Mouse (Mus musculus) heart, embryonic 13.5 days (tissue): Measurements from ENCODE around the gene Elavl4. TPM values are rescaled to one million over a fixed set of nuclear protein-coding genes. Genes with fewer than 3 reads are reported as not detected.

Source experiments
- ATAC-seq: fragments of 200-750 bp; cut with Nextera tagmentation; 2 replicates; pipeline ENCODE4 v1.8.0; 2017; ENCODE audit warnings: moderate TSS enrichment; ENCODE audit not compliant: insufficient number of reproducible peaks, low FRiP score, low TSS enrichment; ENCODE audit errors: extremely low read depth
- H3K27ac ChIP-seq: fragments of 300-500 bp; sonication (generic); replicated peaks from 2 replicates; pipeline ENCODE4 v1.5.1; 2015; ENCODE audit warnings: moderate library complexity, mild to moderate bottlenecking, inconsistent platforms
- H3K27me3 ChIP-seq: fragments of 300-500 bp; sonication (generic); replicated peaks from 2 replicates; pipeline ENCODE4 v1.6.1; 2015; ENCODE audit warnings: mild to moderate bottlenecking, inconsistent platforms
- H3K36me3 ChIP-seq: fragments of 300-500 bp; sonication (generic); 2 replicates; pipeline ENCODE4 v1.6.1; 2015; ENCODE audit warnings: mild to moderate bottlenecking, inconsistent platforms
- H3K4me1 ChIP-seq: fragments of 300-500 bp; sonication (generic); 2 replicates; pipeline ENCODE4 v1.6.1; 2015; ENCODE audit warnings: inconsistent platforms
- H3K4me2 ChIP-seq: fragments of 300-500 bp; sonication (generic); 2 replicates; pipeline ENCODE4 v1.6.1; 2015; ENCODE audit warnings: inconsistent platforms, mild to moderate bottlenecking, moderate library complexity
- H3K4me3 ChIP-seq: fragments of 300-500 bp; sonication (generic); 2 replicates; pipeline ENCODE4 v1.5.1; 2015; ENCODE audit warnings: moderate library complexity, mild to moderate bottlenecking, inconsistent platforms
- H3K9ac ChIP-seq: fragments of 300-500 bp; sonication (generic); 2 replicates; pipeline ENCODE4 v1.6.1; 2015; ENCODE audit warnings: inconsistent platforms, mild to moderate bottlenecking, moderate library complexity
- H3K9me3 ChIP-seq: fragments of 300-500 bp; sonication (generic); 2 replicates; pipeline ENCODE4 v1.6.1; 2016; ENCODE audit warnings: inconsistent platforms
- WGBS: fragments of 180-500 bp; shearing (Covaris S2); methylation state at CpG from one replicate; pipeline ENCODE4 v1.1.7; 2015; ENCODE audit warnings: mixed read lengths; 5-methylcytosine and 5-hydroxymethylcytosine counted together
- polyA plus RNA-seq: library from polyadenylated mRNA; unstranded; fragments of >200 nt; fragmentation: Nextera tagmentation; extraction: Ambion mirVana; gene quantifications from 2 replicates; pipeline ENCODE4 v1.2.1, GENCODE M21; 2015

The Elavl4 gene
- polyA plus RNA-seq: 3.2 and 3.9 TPM in 2 replicates

DNA sequence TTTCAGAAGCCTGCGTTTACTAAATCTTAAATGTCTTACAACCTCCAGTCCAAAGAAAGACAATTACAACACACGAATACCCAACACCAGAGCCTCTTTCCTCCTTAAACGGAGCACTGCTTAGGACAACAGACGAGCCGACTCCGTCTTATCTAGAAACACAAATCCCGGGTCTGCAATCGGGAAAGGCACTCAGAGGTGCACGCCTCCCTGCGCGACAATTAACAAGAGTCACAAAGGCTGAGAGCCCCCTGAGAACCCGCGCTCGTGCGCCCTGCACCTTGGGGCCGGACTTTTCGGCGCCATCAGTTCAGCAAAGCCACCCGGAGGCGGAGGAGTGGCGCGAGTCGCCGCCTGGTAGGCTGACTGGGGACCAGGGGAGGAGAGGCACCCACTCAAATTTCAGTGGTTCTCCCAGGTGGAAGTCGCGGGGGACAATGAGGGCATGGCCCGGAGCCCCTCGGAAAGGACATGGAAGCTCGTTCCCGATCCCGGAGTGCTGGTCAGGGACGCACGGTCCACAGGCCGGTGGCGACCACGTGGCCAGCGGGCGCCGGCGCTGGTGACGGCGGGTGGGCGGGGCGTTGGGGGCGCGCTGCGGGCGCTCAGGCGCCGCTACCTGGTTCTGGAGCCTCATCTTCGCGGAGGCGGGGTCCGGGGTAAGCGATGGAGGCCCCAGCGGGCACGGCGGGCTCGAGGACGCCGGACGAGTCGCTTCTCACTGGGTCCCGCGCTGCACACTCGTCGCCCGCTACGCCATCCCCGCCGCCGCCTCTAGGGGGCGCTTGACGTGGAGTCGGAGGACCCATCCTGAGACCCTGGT is at the start of gene Elavl4:
Gene Elavl4, minus strand, starts transcription at position 732 of the 823 bp plus-strand sequence.
- ATAC-seq: peak; percentile 81; the same call in 1 of the 2 replicates

DNA sequence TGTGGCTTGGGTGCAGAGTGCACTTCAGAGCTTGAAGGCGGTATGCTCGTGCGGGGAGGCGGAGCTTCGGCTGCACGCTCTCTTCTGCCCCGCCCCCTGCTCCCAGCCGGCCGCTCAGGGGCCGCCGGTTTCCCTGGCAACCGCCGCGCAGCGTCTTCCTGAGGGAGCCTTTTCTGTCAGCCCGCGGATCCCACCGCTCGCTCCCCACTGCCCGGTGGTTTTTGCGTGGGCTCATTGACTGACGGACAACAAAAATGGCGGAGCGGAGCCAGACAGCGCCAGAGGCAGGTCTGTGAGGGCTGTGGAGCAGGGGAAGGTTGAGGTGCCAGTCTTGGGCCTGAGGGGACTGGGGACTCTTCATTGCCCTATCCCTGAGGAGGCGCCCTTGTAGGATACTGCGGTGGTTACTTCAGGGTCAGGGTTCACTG is 45.9 kb upstream of the Elavl4 start, which contains the start of gene Agbl4:
Gene Agbl4, plus strand, starts transcription at position 44 of the 428 bp plus-strand sequence.
- Histone ChIP-seq H3K9me3 (no peaks in the 10 kb centered on the region), H3K9ac (peak within 1 kb of the TSS; percentile 73), H3K4me2 (peak within 1 kb of the TSS; percentile 70), H3K27me3 (no peaks in the 10 kb centered on the region), H3K4me1 (0 out of 2 replicates have a peak, but pooled peaks cover 4% of the 10 kb centered on the region), H3K36me3 (no peaks in the 10 kb centered on the region), H3K4me3 (peak within 1 kb of the TSS; percentile 65), H3K27ac (no peak within 1 kb of the TSS)
- WGBS: under 1% methylated on average over 27 of the region's 27 CpGs
- ATAC-seq: peak; percentile 81

More for the DNA sequence above, at the start of gene Elavl4:
- H3K4me3 ChIP-seq: peak within 1 kb of the TSS; percentile 67
- H3K36me3 ChIP-seq: no peaks in the 10 kb centered on the region
- H3K27ac ChIP-seq: peak within 1 kb of the TSS; percentile 88
- H3K9ac ChIP-seq: peak within 1 kb of the TSS; percentile 85
- H3K27me3 ChIP-seq: no peaks in the 10 kb centered on the region
- peaks cover 5% of the 10 kb centered on the region for H3K4me1 ChIP-seq
- under 1% methylated on average over 75 of the region's 75 CpGs for WGBS
- H3K4me2 ChIP-seq: peak within 1 kb of the TSS; percentile 76
- H3K9me3 ChIP-seq: no peaks in the 10 kb centered on the region

DNA sequence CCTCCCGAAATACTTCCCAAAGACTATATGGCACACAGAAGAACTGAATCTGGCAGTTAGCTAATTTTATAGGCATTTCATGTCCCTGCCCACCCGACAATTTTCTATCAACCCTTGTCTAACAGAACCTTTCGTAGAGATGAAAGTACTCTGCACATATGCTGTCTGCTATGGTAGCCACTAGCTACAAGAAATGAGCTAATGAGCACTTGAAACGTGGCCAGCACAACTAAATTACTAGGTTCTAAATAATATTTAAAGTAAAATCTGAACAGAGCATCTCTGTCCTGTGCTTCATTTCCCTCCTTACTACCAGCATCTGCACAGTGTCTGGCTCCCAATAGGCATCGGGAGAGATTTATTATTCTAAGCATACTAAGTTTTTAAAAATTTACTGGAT is 44.5 kb upstream of the Elavl4 start:
- 74% methylated on average over 5 of the region's 5 CpGs for WGBS
- Histone ChIP-seq H3K4me3 (no peak overlapping the region), H3K4me1 (0 out of 2 replicates have a peak, but pooled peaks cover 4% of the 10 kb centered on the region), H3K36me3 (no peaks in the 10 kb centered on the region), H3K27me3 (no peaks in the 10 kb centered on the region), H3K27ac (no peak overlapping the region), H3K4me2 (no peak overlapping the region), H3K9me3 (no peaks in the 10 kb centered on the region), H3K9ac (no peak overlapping the region)
- ATAC-seq: no peak

DNA sequence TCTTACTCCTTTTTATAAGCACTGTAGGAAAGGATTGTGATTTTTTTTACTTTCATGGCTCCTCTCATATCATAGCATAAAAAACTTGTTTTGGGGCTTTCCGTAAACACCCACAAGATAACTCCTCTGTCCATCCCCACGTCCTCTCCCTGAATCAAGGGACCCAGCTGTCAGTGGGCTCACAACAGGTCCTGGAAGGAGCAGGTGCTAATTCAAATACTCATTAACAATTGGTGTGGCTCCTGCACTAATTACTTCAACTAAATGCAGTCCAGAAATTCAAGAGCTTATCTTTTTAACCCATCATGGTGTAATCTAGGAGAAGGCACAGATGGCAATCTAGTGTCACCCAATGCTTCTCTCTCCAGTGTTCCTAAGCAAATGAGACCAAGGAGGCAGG is 8.9 kb upstream of the Elavl4 start:
- no peak overlapping the region for H3K27ac ChIP-seq
- no peaks in the 10 kb centered on the region for H3K27me3 ChIP-seq
- ATAC-seq: no peak
- H3K4me3 ChIP-seq: no peak overlapping the region
- no peaks in the 10 kb centered on the region for H3K36me3 ChIP-seq
- H3K9me3 ChIP-seq: no peaks in the 10 kb centered on the region
- no peak overlapping the region for H3K4me2 ChIP-seq
- 69% methylated on average over 2 of the region's 2 CpGs for WGBS
- no peak overlapping the region for H3K9ac ChIP-seq
- no peaks in the 10 kb centered on the region for H3K4me1 ChIP-seq

DNA sequence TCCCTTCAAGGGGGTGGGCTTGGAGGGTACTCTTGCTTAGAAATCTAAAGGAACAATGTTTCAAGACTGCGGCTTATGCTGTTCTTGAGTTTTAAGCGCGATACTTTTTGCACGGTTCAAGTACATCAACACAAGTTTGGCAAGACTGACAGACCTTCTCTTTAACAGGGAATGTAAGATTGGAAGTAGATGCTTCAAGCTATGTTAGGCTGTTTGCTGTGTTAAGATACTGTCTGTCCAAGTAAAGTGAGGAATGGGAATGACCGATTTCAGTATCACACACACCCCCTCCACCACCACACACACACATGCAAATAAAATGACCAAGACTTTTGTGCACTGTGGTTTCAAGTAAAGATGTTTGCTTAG is 276 bp upstream of the Elavl4 start:
- 11% methylated on average over 5 of the region's 5 CpGs for WGBS
- Histone ChIP-seq H3K27me3 (no peaks in the 10 kb centered on the region), H3K4me3 (peak overlapping the region; percentile 67), H3K4me1 (peaks cover 5% of the 10 kb centered on the region), H3K36me3 (no peaks in the 10 kb centered on the region), H3K9me3 (no peaks in the 10 kb centered on the region), H3K27ac (peak overlapping the region; percentile 88), H3K9ac (peak overlapping the region; percentile 85), H3K4me2 (peak overlapping the region; percentile 76)
- ATAC-seq: no peak

DNA sequence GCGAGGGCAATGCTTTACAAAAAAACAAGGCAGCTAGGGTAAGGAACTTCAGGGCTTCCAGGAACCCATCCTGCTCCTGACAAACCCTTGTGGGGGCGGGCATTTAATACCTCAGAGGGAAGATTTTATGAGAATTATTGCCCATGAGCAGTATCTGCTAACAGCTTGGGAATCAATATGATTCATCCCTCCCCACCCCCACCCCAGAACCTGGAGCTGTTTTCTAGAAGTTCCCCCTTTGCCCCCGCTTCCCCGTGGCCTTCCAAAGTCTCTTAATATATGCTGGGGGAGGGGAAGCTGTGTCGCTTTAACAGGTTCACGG is 892 bp downstream of the Elavl4 start:
- H3K27ac ChIP-seq: peak overlapping the region; percentile 88
- H3K36me3 ChIP-seq: no peaks in the 10 kb centered on the region
- peaks cover 5% of the 10 kb centered on the region for H3K4me1 ChIP-seq
- H3K4me2 ChIP-seq: peak overlapping the region; percentile 76
- ATAC-seq: no peak
- 11% methylated on average over 6 of the region's 6 CpGs for WGBS
- H3K9ac ChIP-seq: peak overlapping the region; percentile 85
- peak overlapping the region; percentile 67 for H3K4me3 ChIP-seq
- H3K9me3 ChIP-seq: no peaks in the 10 kb centered on the region
- H3K27me3 ChIP-seq: no peaks in the 10 kb centered on the region

DNA sequence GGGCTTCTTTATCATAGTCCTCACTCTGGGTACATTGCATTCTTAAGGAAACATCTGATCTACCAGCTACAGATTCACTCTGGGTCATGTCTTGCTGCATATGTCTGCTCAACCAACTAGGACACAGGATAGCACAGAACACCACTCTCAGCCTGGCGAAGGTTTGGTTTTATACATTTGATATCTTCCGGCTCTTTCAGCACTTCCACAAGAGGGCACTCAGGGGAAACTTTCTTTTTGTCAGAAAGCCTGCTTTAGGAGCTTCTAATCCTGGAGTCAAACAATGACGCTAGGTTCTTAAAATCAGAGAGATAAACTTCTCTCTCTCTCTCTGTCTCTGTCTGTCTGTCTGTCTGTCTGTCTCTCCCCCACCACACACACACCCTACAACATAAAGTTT is 27.8 kb downstream of the Elavl4 start:
- Histone ChIP-seq H3K27ac (no peak overlapping the region), H3K36me3 (no peaks in the 10 kb centered on the region), H3K9ac (no peak overlapping the region), H3K27me3 (no peaks in the 10 kb centered on the region), H3K4me3 (no peak overlapping the region), H3K4me2 (no peak overlapping the region), H3K4me1 (peaks cover 13% of the 10 kb centered on the region), H3K9me3 (no peaks in the 10 kb centered on the region)
- 45% methylated on average over 3 of the region's 3 CpGs for WGBS
- ATAC-seq: no peak

DNA sequence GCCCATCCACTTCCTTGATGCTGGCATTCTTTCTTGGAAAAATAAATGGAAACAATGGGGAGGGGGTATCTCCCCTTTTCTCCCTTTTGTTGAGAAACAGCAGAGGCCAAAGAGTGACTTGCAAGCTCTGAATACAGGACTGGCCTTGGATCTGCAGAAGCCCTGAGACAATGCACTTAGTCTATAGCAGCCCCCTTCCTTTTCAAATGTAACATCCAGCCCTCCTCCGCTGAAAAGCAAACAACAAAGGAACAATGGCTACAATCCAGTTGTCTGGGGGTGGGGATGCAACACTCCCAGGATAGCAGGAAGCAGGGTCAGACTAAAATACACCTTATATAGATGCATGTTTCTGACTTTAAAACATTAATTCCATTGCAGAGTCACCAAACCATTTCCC is 39.6 kb downstream of the Elavl4 start:
- Histone ChIP-seq H3K27me3 (no peaks in the 10 kb centered on the region), H3K4me1 (no peaks in the 10 kb centered on the region), H3K9ac (no peak overlapping the region), H3K9me3 (no peaks in the 10 kb centered on the region), H3K36me3 (no peaks in the 10 kb centered on the region), H3K4me2 (no peak overlapping the region), H3K4me3 (no peak overlapping the region), H3K27ac (no peak overlapping the region)
- ATAC-seq: no peak
- WGBS: 43% methylated on average over 1 of the region's 1 CpGs

DNA sequence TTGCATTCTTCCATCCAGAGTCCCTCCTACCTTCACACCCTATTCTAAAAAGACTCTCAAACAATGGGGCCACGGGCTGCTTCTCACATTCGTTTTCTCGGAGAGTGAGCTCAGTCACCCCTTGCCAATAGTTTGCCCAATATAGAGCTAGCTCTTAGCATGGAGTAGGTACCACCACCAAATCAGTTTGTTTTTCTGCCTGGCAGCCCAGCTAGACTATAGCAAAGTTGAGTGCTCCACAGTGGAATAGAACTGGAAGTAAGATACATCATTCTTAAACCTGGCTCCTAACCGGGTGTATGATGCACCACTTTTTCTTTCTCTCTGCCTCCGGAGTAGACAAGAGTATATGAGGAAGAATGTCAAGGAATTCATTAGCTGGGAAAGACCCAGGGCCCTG is 44.7 kb downstream of the Elavl4 start:
- Histone ChIP-seq H3K4me1 (0 out of 2 replicates have a peak, but pooled peaks cover 10% of the 10 kb centered on the region), H3K9me3 (no peaks in the 10 kb centered on the region), H3K27me3 (no peaks in the 10 kb centered on the region), H3K27ac (no peak overlapping the region), H3K4me2 (no peak overlapping the region), H3K36me3 (no peaks in the 10 kb centered on the region), H3K9ac (no peak overlapping the region), H3K4me3 (no peak overlapping the region)
- ATAC-seq: no peak
- 63% methylated on average over 5 of the region's 5 CpGs for WGBS

DNA sequence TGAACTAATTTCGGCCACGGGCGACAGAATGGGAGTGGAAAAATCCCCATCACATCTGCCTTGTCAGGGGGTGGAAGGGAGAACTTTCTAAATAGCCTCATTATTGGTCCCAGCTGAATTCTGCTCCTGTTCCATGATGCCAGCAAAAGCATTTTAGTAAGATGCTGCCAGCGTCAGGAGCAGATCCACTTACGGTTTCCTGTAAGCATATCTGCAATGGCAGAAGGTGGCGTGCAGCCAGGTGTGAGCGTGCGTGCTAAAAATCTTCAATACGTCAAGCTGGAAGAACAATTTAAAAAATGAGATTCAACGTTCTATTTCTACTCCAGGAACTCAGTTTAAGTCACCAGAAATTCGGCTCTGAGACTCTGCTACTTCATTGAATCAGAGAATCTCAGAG is 45.1 kb downstream of the Elavl4 start:
- H3K4me2 ChIP-seq: no peak overlapping the region
- H3K27ac ChIP-seq: no peak overlapping the region
- no peaks in the 10 kb centered on the region for H3K36me3 ChIP-seq
- ATAC-seq: no peak
- H3K4me3 ChIP-seq: no peak overlapping the region
- WGBS: 72% methylated on average over 11 of the region's 11 CpGs
- H3K4me1 ChIP-seq: 0 out of 2 replicates have a peak, but pooled peaks cover 10% of the 10 kb centered on the region
- no peak overlapping the region for H3K9ac ChIP-seq
- no peaks in the 10 kb centered on the region for H3K27me3 ChIP-seq
- H3K9me3 ChIP-seq: no peaks in the 10 kb centered on the region

DNA sequence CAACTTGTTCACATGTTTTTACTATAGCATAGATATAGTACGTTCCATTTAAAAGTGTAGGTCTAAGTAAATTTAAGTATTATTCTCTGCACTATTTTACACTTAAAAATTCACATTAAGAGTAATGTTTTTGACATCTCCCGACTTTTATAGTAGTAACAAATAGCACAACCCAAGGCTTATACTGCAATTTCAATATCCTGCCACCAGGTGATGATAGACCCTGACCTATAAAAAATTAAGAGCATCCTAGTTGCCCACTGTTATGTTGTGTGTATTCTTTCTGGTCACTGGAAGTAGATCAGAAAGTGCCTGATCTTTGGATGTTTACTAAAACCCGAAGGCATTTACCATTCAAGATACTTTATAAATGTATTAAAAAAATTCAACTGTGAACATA is 55.9 kb downstream of the Elavl4 start:
- no peaks in the 10 kb centered on the region for H3K36me3 ChIP-seq
- H3K9ac ChIP-seq: no peak overlapping the region
- no peaks in the 10 kb centered on the region for H3K9me3 ChIP-seq
- 67% methylated on average over 3 of the region's 3 CpGs for WGBS
- ATAC-seq: no peak
- H3K27me3 ChIP-seq: no peaks in the 10 kb centered on the region
- no peak overlapping the region for H3K4me3 ChIP-seq
- no peak overlapping the region for H3K27ac ChIP-seq
- no peaks in the 10 kb centered on the region for H3K4me1 ChIP-seq
- no peak overlapping the region for H3K4me2 ChIP-seq

DNA sequence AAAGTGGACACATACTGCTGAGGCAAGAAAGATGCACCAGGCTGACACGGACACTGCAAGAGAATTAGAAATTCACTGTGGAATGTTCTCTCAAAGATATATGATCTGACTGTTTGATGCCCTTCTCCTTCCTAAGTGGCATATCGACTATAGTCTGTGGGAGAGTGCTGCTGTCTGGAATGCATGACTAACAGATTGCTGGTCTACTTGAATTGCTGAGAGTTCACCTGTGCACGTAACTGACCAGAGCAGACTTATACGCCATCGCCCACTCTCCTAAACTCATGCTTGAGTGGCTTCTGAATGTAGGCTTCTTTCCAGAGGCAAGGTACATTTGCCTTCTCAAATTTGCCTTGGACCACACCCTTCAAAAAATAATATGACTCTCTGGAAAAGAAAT is 58.5 kb downstream of the Elavl4 start:
- Histone ChIP-seq H3K36me3 (no peaks in the 10 kb centered on the region), H3K4me3 (no peak overlapping the region), H3K9me3 (no peaks in the 10 kb centered on the region), H3K4me1 (no peaks in the 10 kb centered on the region), H3K4me2 (no peak overlapping the region), H3K27ac (no peak overlapping the region), H3K27me3 (no peaks in the 10 kb centered on the region), H3K9ac (no peak overlapping the region)
- WGBS: 63% methylated on average over 5 of the region's 5 CpGs
- no peak for ATAC-seq
